Mouse (Mus musculus) hindbrain, postnatal 0 days (tissue): ENCODE data around the gene Zfp750. TPM values are rescaled to one million over a fixed set of nuclear protein-coding genes. Genes with fewer than 3 reads are reported as not detected.

Experiments used
- ATAC-seq: fragments of 200-750 bp; cut with Nextera tagmentation; 2 replicates; pipeline ENCODE4 v1.8.0; 2017; ENCODE audit warnings: mild to moderate bottlenecking, moderate TSS enrichment, moderate library complexity
- DNase-seq: peaks from one replicate; pipeline ENCODE4 v3.0.0-alpha.2; 2015; ENCODE audit warnings: low spot score
- H3K27ac ChIP-seq: fragments of 300-500 bp; sonication (generic); 2 replicates; pipeline ENCODE4 v1.5.1; 2014; ENCODE audit warnings: mild to moderate bottlenecking
- H3K27me3 ChIP-seq: fragments of 300-500 bp; sonication (generic); 2 replicates; pipeline ENCODE4 v1.6.1; 2014; ENCODE audit warnings: low read length, mixed read lengths; ENCODE audit not compliant: insufficient read depth
- H3K36me3 ChIP-seq: fragments of 300-500 bp; sonication (generic); 2 replicates; pipeline ENCODE4 v1.6.1; 2014; ENCODE audit warnings: low read length, mixed read lengths; ENCODE audit not compliant: insufficient read depth
- H3K4me1 ChIP-seq: fragments of 300-500 bp; sonication (generic); 2 replicates; pipeline ENCODE4 v1.6.1; 2014; ENCODE audit warnings: antibody characterized with exemption, low read length, mixed read lengths; ENCODE audit not compliant: insufficient read depth
- H3K4me2 ChIP-seq: fragments of 300-500 bp; sonication (generic); 2 replicates; pipeline ENCODE4 v1.6.1; 2014; ENCODE audit warnings: low read depth, mild to moderate bottlenecking, low read length, moderate library complexity, mixed read lengths
- H3K4me3 ChIP-seq: fragments of 300-500 bp; sonication (generic); 2 replicates; pipeline ENCODE4 v1.5.1; 2014; ENCODE audit warnings: low read length
- H3K9ac ChIP-seq: fragments of 300-500 bp; sonication (generic); replicated peaks from 2 replicates; pipeline ENCODE4 v1.6.1; 2014; ENCODE audit warnings: mild to moderate bottlenecking, low read length, moderate library complexity, mixed read lengths
- H3K9me3 ChIP-seq: fragments of 300-500 bp; sonication (generic); 2 replicates; pipeline ENCODE4 v1.6.1; 2016; ENCODE audit warnings: low read length, mixed read lengths
- CTCF ChIP-seq: IDR thresholded peaks from 2 replicates; pipeline ENCODE4 v1.5.1; 2016; ENCODE audit warnings: antibody characterized with exemption, control low read depth, low read depth
- WGBS: fragments of 180-500 bp; shearing (Covaris S2); extraction: QIAGEN DNeasy Blood & Tissue Kit; methylation state at CpG from one replicate; pipeline ENCODE4 v1.1.7; 2014; 5-methylcytosine and 5-hydroxymethylcytosine counted together
- polyA plus RNA-seq: library from polyadenylated mRNA; unstranded; fragments of >200 nt; fragmentation: Nextera tagmentation; extraction: Ambion mirVana; gene quantifications from 2 replicates; pipeline ENCODE4 v1.2.1, GENCODE M21; 2015
- total RNA-seq: library from RNA; depleted of rRNA; stranded (reverse); fragments of >200 nt; gene quantifications from 2 replicates; pipeline ENCODE4 v1.2.3, GENCODE M21; 2014

The Zfp750 gene
- total and polyA plus RNA-seq, 2 experiments from 2014 or later, result 0.05 to 0.21 TPM

DNA sequence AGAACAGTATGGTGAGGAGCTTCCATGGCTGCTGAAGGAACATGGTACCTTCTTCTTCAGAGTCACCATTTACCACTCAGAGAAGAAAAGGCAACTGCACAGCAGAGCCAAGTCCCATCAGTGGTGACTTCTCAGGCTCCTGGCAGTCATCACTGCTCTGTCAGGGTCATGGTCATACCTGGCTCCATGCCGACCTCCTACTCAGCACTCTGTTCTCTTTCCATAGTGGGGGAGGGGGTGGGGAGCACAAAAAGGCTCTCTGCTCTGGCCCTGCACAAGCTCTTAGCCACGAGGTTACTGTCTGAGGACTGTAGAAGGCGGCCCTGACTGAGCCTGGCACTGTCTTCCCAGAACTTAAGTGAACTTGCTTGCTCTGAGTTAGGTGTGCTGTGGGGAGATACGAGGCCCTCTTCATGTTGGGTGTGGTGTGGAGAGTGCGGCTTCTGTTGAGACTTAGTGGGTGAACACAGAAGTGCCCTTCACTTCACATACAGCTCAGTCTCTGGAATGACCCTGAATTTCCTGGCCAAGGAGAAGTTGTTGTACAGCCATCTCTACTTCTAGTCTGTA, 24.2 kb upstream of the Zfp750 start:
- 83% methylated on average over 5 of the region's 5 CpGs for WGBS
- no peak for DNase-seq
- Histone ChIP-seq H3K36me3 (no peaks in the 10 kb centered on the region), H3K27me3 (no peaks in the 10 kb centered on the region), H3K4me2 (no peak overlapping the region), H3K4me1 (no peaks in the 10 kb centered on the region), H3K9ac (no peak overlapping the region), H3K27ac (no peak overlapping the region), H3K9me3 (no peaks in the 10 kb centered on the region), H3K4me3 (no peak overlapping the region)
- TF ChIP-seq CTCF, result no peak
- no peak for ATAC-seq

DNA sequence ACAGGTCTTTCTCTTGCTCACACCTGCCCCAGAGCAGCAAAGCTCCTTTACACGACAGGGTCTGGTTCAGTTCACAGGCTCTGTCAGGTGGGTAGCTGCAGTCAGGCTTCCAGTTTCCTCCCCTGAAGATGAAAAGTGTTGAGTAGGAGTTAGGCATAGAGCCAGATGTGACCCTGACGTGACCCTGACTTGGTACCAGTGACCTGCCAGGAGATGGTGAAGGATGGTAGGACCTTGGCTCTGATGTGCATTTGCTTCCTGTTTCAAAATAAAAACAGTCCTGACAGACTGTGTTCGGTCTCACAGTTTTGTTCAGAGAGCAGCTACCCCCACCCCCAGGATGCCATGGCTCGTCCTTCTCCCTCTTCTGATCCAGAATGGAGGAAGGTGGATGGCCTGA, 23.3 kb upstream of the Zfp750 start:
- 87% methylated on average over 4 of the region's 4 CpGs for WGBS
- Histone ChIP-seq H3K9ac (no peak overlapping the region), H3K36me3 (no peaks in the 10 kb centered on the region), H3K4me2 (no peak overlapping the region), H3K4me3 (no peak overlapping the region), H3K27me3 (no peaks in the 10 kb centered on the region), H3K9me3 (no peaks in the 10 kb centered on the region), H3K4me1 (no peaks in the 10 kb centered on the region), H3K27ac (no peak overlapping the region)
- no peak for TF ChIP-seq CTCF
- DNase-seq (no peak), ATAC-seq (no peak)

DNA sequence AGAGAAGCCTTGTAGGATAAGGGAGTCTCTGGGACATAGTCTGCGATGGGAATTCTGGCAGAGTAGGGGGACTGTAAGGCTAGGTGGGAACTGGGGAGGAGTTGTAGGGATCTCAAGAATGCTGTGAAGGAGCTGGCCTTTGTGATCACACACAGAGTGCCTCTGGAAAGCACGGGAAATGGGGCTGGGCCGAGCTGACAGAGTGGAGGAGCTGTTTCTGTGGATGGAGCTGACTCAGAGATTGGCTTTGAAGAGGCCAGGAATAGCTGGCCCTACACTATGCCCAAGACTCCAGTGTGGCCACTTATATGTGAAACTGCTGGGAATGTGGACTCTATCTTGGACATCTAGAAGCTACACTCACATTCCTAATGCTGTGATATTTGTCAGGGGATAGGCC, 17.4 kb upstream of the Zfp750 start:
- 58% methylated on average over 3 of the region's 3 CpGs for WGBS
- Histone ChIP-seq H3K4me2 (no peak overlapping the region), H3K27me3 (no peaks in the 10 kb centered on the region), H3K9ac (no peak overlapping the region), H3K4me1 (peaks cover 2% of the 10 kb centered on the region; the same call in 1 of the 2 replicates), H3K36me3 (no peaks in the 10 kb centered on the region), H3K4me3 (no peak overlapping the region), H3K27ac (no peak overlapping the region), H3K9me3 (no peaks in the 10 kb centered on the region)
- DNase-seq, result no peak
- no peak for ATAC-seq
- TF ChIP-seq CTCF, result no peak

DNA sequence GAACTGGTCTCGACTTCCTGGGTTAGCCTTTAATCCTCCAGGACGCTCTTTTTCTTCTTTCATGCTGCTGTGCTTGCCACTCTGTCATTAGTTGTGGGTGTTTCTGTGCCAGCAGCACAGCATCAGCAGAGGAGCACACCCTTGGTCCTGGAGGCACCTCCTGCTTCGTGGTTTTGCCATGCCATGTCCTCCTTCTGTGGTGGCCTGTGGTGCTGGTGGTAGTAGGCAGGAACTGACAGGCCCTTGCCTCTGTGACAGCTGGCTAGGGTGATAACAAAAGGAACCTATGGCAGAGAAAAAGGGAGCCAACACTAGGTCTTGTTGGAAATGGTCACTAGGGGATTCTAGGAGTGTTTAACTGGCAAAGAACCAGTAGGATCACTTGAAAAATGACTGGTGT, 10.6 kb upstream of the Zfp750 start:
- TF ChIP-seq CTCF, result no peak
- Histone ChIP-seq H3K36me3 (no peaks in the 10 kb centered on the region), H3K9me3 (no peaks in the 10 kb centered on the region), H3K4me2 (no peak overlapping the region), H3K4me1 (no peaks in the 10 kb centered on the region; the same call in 1 of the 2 replicates), H3K27ac (no peak overlapping the region), H3K4me3 (no peak overlapping the region), H3K27me3 (no peaks in the 10 kb centered on the region), H3K9ac (no peak overlapping the region)
- 88% methylated on average over 3 of the region's 3 CpGs for WGBS
- ATAC-seq (no peak), DNase-seq (no peak)

DNA sequence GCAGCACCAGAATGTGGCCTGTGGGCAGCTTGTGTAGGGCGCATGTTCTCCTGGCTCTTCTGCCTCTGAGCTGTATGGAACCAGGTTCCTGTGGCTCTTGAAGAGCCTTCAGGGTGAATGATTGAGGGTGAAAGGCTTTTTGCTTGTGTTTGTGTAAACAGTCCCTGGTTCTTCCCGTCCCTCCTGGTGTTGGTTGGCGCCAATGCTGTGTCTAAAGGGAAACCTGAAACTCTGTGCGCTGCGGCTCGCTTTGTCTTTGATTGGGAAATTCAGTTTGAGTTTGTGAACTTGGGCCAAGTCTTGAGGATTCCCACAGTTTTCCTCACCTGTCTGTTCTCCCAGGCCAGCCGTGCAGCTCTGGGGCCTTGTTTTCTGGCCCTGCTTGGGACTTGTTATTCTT, 5.1 kb upstream of the Zfp750 start:
- Histone ChIP-seq H3K36me3 (no peaks in the 10 kb centered on the region), H3K27ac (no peak overlapping the region), H3K4me1 (no peaks in the 10 kb centered on the region), H3K9ac (no peak overlapping the region), H3K27me3 (no peaks in the 10 kb centered on the region), H3K4me3 (no peak overlapping the region), H3K9me3 (no peaks in the 10 kb centered on the region), H3K4me2 (no peak overlapping the region)
- ATAC-seq, result no peak
- WGBS, result 93% methylated on average over 7 of the region's 7 CpGs
- no peak for DNase-seq
- TF ChIP-seq CTCF, result no peak

DNA sequence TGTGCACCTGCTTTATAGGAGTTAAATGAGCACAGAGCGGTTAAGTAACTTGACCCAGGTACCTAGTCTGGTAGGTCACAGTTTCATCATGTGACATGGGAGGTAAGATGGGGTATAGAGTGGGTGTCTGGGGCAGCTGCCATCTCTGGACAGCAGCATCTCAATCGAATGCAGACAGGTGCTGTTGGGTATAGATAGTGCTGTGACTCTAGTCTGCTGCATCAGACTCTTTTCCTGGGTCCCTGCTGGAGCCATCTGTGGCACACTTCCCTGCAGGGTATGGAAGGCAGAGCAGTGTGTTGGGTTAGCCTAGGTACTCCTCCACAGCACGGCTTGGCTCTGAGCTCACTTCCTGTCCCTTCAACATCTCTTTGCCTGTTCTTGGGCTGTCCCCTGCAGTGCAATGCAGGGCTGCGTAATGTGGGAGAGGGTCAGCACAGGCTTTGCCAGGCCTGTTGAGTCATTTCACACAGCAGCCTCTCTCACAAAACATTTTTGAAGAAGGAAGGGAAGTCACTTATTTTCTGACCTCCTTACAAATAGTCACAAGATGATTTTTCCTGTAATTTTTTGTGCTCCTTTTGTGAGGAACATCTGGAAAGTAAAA, 3.1 kb upstream of the Zfp750 start:
- Histone ChIP-seq H3K4me3 (no peak overlapping the region), H3K27ac (no peak overlapping the region), H3K4me2 (no peak overlapping the region), H3K9ac (no peak overlapping the region), H3K27me3 (no peaks in the 10 kb centered on the region), H3K36me3 (no peaks in the 10 kb centered on the region), H3K9me3 (no peaks in the 10 kb centered on the region), H3K4me1 (no peaks in the 10 kb centered on the region)
- no peak for ATAC-seq
- DNase-seq, result no peak
- TF ChIP-seq CTCF, result no peak
- WGBS, result 91% methylated on average over 4 of the region's 4 CpGs

DNA sequence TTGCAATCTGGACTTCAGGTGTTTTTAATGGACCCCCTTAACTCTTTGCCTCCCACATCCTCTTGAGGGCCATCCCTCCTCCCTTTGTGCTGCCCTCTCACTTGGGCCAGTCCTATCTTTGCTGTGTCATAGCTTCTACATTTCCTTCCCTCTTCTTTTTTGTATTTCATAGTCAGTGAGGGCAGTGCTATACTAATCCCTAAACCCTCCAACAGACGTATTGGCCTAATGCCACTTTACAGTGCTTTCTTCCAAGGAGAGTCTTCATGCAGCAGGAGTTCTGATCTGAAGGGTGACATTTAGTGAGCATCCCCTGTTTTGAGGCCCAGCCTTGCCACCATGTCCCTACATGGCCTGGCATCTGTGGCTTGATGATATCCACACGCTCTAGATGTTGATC, 1.6 kb upstream of the Zfp750 start:
- Histone ChIP-seq H3K4me3 (no peak overlapping the region), H3K27me3 (no peaks in the 10 kb centered on the region), H3K4me2 (no peak overlapping the region), H3K9me3 (no peaks in the 10 kb centered on the region), H3K36me3 (no peaks in the 10 kb centered on the region), H3K4me1 (no peaks in the 10 kb centered on the region), H3K27ac (no peak overlapping the region), H3K9ac (no peak overlapping the region)
- TF ChIP-seq CTCF, result no peak
- 72% methylated on average over 2 of the region's 2 CpGs for WGBS
- DNase-seq, result no peak
- no peak for ATAC-seq
